Mouse (Mus musculus): ENCODE measurements around the gene S100a13.

S100a13 gene

GRCm38 (mm10) chr3:90513796-90514590 is at the start of gene S100a13, which contains the start of gene S100a1:
Gene S100a13 (plus strand): TSS chr3:90514435.
Gene S100a1 (minus strand): TSS chr3:90514392.
- peak; percentile 62 for DNase-seq (ENCODE audit: low spot score)

GRCm38 (mm10) chr3:90464552-90465080 is 49.6 kb upstream of the S100a13 start:
- DNase-seq (ENCODE audit: low spot score): peak; percentile 32

- DNase-seq (ENCODE audit: low spot score): peak; percentile 30
Measured at GRCm38 (mm10) chr3:90465081-90465685, 49.1 kb upstream of the S100a13 start.

GRCm38 (mm10) chr3:90465686-90466310 is 48.4 kb upstream of the S100a13 start, which contains the start of gene Npr1:
Gene Npr1 (minus strand): TSS chr3:90465866.
- peak; percentile 50 for DNase-seq (ENCODE audit: low spot score)

GRCm38 (mm10) chr3:90466311-90466766 is 47.9 kb upstream of the S100a13 start:
- peak; percentile 60 for DNase-seq (ENCODE audit: low spot score)

DNA sequence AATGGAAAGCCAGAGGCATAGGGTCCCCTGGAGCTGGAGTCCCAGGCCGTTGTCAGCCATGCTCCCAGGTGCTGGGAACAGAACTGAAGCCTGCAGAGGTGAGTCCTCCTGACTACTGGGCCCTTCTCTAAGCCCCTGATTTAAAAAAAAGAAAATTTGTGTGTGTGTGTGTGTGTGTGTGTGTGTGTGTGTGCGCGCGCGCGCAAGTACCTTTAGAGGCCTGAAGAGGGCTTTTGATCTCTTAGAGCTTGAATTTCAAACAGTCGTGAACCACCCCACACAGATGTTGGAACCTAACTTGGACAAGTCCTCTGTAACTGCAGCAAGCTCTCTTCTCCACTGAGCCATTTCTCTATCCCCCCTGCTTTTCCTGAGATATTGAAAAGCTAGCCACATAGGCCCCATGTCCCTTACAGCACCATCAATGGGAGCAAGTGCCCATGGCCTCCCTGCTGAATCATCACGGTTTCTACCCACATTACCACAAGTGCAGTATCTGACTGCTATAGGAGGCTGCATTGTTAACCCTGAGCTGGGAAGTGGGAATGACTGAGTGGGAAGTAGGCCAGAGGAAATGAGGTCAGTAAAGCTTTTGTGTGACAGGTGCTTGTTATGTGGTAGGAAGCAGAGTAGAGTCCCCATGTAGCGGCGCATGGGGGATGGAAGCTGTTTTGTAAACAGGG is 46.5 kb upstream of the S100a13 start:
- no peak for DNase-seq (ENCODE audit: low spot score)

DNA sequence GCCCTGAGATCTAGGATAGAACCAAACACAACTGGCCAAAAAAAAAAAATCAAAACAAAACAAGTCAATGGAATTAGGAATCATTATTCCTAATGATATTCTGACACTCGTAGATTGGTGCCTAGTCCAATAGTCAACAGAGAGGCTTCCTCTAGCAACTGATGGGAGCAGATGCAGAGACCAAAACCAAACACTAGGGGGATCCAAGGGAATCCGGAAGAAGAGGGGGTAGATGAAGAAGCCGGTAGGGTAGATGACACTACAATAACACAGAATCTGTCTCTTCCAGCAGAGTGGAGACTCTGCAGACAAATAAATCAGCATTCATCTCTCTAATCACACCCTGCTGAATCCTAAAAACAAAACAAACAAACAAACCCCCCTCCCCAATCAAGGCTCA is 42.0 kb upstream of the S100a13 start:
- DNase-seq (ENCODE audit: low spot score): peak; percentile 35

GRCm38 (mm10) chr3:90475151-90475830 is 38.9 kb upstream of the S100a13 start:
- no peak for DNase-seq (ENCODE audit: low spot score)

- peak; percentile 91 for DNase-seq (ENCODE audit: low spot score)
Measured at GRCm38 (mm10) chr3:90475831-90476611, 38.2 kb upstream of the S100a13 start, which contains the start of gene Ilf2. Gene Ilf2 (plus strand): TSS chr3:90476126.

DNA sequence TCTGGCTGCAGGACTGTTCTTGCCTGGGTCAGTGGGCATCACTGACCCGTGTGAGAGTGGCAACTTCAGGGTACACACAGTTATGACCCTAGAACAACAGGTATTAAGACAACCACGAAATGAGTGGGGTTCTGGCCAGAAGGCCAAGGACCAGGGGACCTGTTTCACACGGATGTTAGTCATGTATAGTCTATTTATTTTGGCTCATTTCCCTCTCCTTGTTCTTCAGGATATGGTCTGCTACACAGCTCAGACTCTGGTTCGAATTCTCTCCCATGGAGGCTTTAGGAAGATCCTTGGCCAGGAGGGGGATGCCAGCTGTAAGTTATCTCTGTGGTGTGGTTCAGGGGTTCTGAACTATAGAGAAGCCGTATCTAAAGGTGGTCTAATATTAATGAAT is 27.2 kb upstream of the S100a13 start:
- no peak for DNase-seq (ENCODE audit: low spot score)

DNA sequence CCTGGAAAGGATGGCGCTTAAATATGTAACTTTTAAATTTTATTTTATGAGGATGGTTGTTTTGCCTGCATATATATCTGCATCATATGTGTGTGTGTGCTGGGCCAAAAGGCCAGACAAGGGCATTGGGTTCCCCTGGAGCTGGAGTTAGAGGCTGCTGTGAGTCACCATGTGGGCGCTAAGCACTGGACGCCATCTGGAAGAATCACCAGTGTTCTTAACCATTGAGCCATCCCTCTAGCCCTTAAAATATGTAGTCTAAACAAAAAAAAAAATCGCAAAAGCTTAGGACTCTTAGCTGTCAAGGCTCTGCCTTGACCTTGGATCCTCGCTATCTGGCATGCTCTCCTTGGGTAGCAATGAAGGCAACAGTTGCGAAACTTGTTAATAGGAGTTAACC is 25.7 kb upstream of the S100a13 start:
- DNase-seq (ENCODE audit: low spot score): no peak

DNA sequence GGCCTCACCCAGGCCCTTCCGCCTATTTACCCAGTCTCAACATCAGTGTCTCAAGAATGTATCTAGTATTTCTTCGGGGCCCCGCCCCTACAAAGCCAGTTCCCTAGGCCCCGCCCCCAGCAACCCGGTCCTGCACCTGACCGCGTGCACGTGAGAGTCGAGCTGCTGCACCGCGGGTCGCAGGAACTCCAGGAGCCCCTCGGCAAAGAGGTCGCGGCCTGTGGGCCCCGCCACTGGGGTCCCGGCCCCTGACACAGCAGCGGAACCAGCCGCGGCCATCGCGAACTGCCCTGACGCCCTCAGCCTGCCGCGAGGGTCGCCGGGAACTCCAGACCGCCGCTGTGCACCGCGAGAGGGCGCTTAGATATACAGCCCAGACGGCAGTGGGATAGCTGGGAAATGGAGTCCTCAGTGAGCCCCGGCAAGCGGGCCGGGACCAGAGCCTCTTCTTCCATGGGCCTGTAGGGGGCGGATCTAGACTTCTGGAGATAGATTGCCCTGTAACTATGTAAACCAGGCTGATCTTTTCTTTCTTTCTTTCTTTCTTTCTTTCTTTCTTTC is 23.5 kb upstream of the S100a13 start, which contains the start of gene Snapin:
Snapin (minus strand) TSS at position 338 of the 561 bp plus-strand sequence.
- DNase-seq (ENCODE audit: low spot score): peak; percentile 91

DNA sequence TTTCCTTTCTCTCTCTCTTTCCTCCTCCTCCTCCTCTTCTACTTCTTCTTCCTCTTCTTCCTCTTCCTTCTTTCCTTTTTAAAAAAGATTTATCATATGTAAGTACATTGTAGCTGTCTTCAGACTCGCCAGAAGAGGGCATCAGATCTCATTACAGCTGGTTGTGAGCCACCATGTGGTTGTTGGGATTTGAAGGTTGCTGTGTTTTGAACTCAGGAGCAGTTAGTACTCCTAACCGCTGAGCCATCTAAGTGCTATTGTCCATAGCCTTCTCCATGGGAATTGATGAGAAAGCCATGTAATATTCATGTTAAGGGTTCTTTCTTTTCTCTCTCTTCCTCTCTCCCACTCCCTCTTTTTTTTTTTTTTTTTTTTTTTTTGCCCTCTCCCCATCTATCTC is 22.9 kb upstream of the S100a13 start:
- no peak for DNase-seq (ENCODE audit: low spot score)

GRCm38 (mm10) chr3:90493831-90494540 is 20.2 kb upstream of the S100a13 start:
- DNase-seq (ENCODE audit: low spot score): no peak

DNA sequence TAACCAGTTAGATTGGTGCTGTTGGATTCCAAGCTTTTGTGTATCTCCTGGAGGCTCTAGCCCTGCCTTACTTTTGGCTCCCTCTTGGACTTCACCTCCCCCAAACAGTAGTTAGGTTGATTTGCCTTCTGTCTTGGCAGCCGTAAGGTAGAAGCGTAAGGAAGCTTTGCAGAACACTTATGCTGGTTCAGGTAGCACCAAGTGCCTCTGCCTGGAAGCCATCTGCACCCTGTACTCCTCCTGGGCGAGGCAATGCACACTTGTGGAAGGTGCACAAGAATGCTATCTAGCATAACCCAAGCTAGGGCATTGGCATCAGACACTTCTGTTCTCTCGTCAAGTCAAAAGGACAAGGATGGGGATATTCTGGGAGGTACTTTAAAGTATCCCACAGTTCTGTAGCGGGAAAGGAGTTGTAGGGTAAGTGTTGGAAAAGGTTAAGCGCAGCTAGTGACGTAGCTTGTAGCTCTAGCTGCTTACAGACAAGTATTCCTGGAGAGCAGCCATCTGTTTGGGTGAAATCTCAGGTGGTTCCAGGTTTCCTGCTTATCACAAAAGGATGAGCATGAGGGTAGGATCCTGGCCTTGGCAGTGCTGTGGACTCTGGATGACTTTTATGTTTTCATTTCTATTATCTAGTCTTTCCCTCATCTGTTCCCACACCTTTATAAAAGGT is 18.2 kb upstream of the S100a13 start:
- DNase-seq (ENCODE audit: low spot score): no peak

- no peak for DNase-seq (ENCODE audit: low spot score)
Measured at GRCm38 (mm10) chr3:90497597-90497996, 16.6 kb upstream of the S100a13 start.

DNA sequence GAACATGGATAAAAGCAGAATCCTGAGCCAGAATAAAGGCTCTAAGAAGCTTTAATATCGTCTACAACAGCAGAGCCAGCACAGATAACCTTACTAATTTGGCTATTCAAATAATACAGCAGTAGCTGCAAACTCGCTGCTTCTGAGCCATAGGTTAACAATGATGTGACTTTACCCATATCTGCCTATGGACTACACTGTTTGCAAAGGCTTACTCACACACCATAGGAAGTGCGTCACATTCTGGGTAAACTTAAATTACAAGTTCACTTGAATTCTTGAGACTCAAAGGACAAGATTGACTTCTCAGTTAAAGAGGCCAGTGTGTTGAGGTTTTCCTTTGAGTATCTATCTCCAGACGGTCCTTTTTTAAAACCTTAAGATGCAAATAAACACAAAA is 10.8 kb upstream of the S100a13 start:
- no peak for DNase-seq (ENCODE audit: low spot score)

- no peak for DNase-seq (ENCODE audit: low spot score)
Measured at GRCm38 (mm10) chr3:90505216-90505615, 9.0 kb upstream of the S100a13 start.

DNA sequence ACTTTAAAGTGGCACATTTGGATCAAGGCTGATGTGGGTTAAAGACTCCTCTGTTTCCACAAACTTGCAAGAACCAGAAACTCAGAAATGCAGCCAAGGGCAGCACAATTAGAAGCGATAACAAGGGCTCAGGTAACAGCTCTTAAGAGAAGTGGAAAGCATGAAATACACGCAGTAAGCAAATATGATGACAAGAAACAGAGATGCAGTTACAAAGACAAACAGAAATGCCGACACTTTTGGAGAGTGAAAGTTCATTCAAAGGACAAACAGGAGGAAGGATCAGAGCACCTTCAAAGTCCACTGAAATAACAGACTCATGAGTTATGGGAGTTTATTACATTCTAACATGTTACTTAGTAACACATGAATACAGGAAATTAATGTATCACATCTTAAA is 7.9 kb upstream of the S100a13 start:
- DNase-seq (ENCODE audit: low spot score): no peak
